Mouse (Mus musculus) heart, embryonic 13.5 days (tissue): ENCODE measurements around the gene Chrnb1. TPM values are rescaled to one million over a fixed set of nuclear protein-coding genes. Genes with fewer than 3 reads are reported as not detected.

Experiments
- ATAC-seq: fragments of 200-750 bp; cut with Nextera tagmentation; 2 replicates; pipeline ENCODE4 v1.8.0; 2017; ENCODE audit warnings: moderate TSS enrichment; ENCODE audit not compliant: insufficient number of reproducible peaks, low FRiP score, low TSS enrichment; ENCODE audit errors: extremely low read depth
- H3K27ac ChIP-seq: fragments of 300-500 bp; sonication (generic); replicated peaks from 2 replicates; pipeline ENCODE4 v1.5.1; 2015; ENCODE audit warnings: moderate library complexity, mild to moderate bottlenecking, inconsistent platforms
- H3K27me3 ChIP-seq: fragments of 300-500 bp; sonication (generic); replicated peaks from 2 replicates; pipeline ENCODE4 v1.6.1; 2015; ENCODE audit warnings: mild to moderate bottlenecking, inconsistent platforms
- H3K36me3 ChIP-seq: fragments of 300-500 bp; sonication (generic); 2 replicates; pipeline ENCODE4 v1.6.1; 2015; ENCODE audit warnings: mild to moderate bottlenecking, inconsistent platforms
- H3K4me1 ChIP-seq: fragments of 300-500 bp; sonication (generic); 2 replicates; pipeline ENCODE4 v1.6.1; 2015; ENCODE audit warnings: inconsistent platforms
- H3K4me2 ChIP-seq: fragments of 300-500 bp; sonication (generic); 2 replicates; pipeline ENCODE4 v1.6.1; 2015; ENCODE audit warnings: inconsistent platforms, mild to moderate bottlenecking, moderate library complexity
- H3K4me3 ChIP-seq: fragments of 300-500 bp; sonication (generic); 2 replicates; pipeline ENCODE4 v1.5.1; 2015; ENCODE audit warnings: moderate library complexity, mild to moderate bottlenecking, inconsistent platforms
- H3K9ac ChIP-seq: fragments of 300-500 bp; sonication (generic); 2 replicates; pipeline ENCODE4 v1.6.1; 2015; ENCODE audit warnings: inconsistent platforms, mild to moderate bottlenecking, moderate library complexity
- H3K9me3 ChIP-seq: fragments of 300-500 bp; sonication (generic); 2 replicates; pipeline ENCODE4 v1.6.1; 2016; ENCODE audit warnings: inconsistent platforms
- WGBS: fragments of 180-500 bp; shearing (Covaris S2); methylation state at CpG from one replicate; pipeline ENCODE4 v1.1.7; 2015; ENCODE audit warnings: mixed read lengths; 5-methylcytosine and 5-hydroxymethylcytosine counted together
- polyA plus RNA-seq: library from polyadenylated mRNA; unstranded; fragments of >200 nt; fragmentation: Nextera tagmentation; extraction: Ambion mirVana; gene quantifications from 2 replicates; pipeline ENCODE4 v1.2.1, GENCODE M21; 2015

Chrnb1 gene
- polyA plus RNA-seq, 1 experiment from 2014 or later: 7.9 TPM

GRCm38 (mm10) chr11:69823456-69823855, 27.7 kb upstream of the Chrnb1 start:
- no peak overlapping the region for H3K4me2 ChIP-seq
- no peaks in the 10 kb centered on the region; the same call in 1 of the 2 replicates for H3K27me3 ChIP-seq
- H3K4me1 ChIP-seq: no peaks in the 10 kb centered on the region
- no peak overlapping the region for H3K27ac ChIP-seq
- H3K4me3 ChIP-seq: no peak overlapping the region
- H3K9ac ChIP-seq: no peak overlapping the region
- ATAC-seq: no peak
- peaks cover 31% of the 10 kb centered on the region for H3K36me3 ChIP-seq
- no peaks in the 10 kb centered on the region for H3K9me3 ChIP-seq
- WGBS: 57% methylated on average over 2 of the region's 2 CpGs

- Histone ChIP-seq H3K4me3 (no peak within 1 kb of the TSS), H3K36me3 (peaks cover 18% of the 10 kb centered on the region), H3K9ac (no peak within 1 kb of the TSS), H3K27me3 (no peaks in the 10 kb centered on the region; the same call in 1 of the 2 replicates), H3K4me1 (no peaks in the 10 kb centered on the region), H3K4me2 (no peak within 1 kb of the TSS), H3K9me3 (0 out of 2 replicates have a peak, but pooled peaks cover 8% of the 10 kb centered on the region), H3K27ac (no peak within 1 kb of the TSS)
- 73% methylated on average over 3 of the region's 3 CpGs for WGBS
- ATAC-seq: no peak
These were observed 26.3 kb upstream of the Chrnb1 start, which contains the start of gene Spem1 for GRCm38 (mm10) chr11:69822080-69822479. Gene Spem1 (minus strand): TSS chr11:69822180.

- WGBS: 77% methylated on average over 8 of the region's 8 CpGs
- Histone ChIP-seq H3K9ac (no peak overlapping the region), H3K4me1 (no peaks in the 10 kb centered on the region), H3K4me2 (no peak overlapping the region), H3K27me3 (no peaks in the 10 kb centered on the region; the same call in 1 of the 2 replicates), H3K36me3 (no peaks in the 10 kb centered on the region), H3K9me3 (0 out of 2 replicates have a peak, but pooled peaks cover 8% of the 10 kb centered on the region), H3K27ac (no peak overlapping the region), H3K4me3 (no peak overlapping the region)
- no peak for ATAC-seq
These were observed 23.1 kb upstream of the Chrnb1 start for GRCm38 (mm10) chr11:69818871-69819270.

- Histone ChIP-seq H3K4me1 (no peaks in the 10 kb centered on the region), H3K9ac (no peak within 1 kb of the TSS), H3K27me3 (no peaks in the 10 kb centered on the region; the same call in 1 of the 2 replicates), H3K36me3 (no peaks in the 10 kb centered on the region), H3K27ac (no peak within 1 kb of the TSS), H3K4me3 (no peak within 1 kb of the TSS), H3K9me3 (0 out of 2 replicates have a peak, but pooled peaks cover 8% of the 10 kb centered on the region), H3K4me2 (no peak within 1 kb of the TSS)
- WGBS: 65% methylated on average over 2 of the region's 2 CpGs
- no peak for ATAC-seq
These were observed 22.6 kb upstream of the Chrnb1 start, which contains the start of gene Spem2 for GRCm38 (mm10) chr11:69818365-69818764. Gene Spem2 (minus strand): TSS chr11:69818465.

- no peaks in the 10 kb centered on the region for H3K4me1 ChIP-seq
- 0 out of 2 replicates have a peak, but pooled peaks cover 8% of the 10 kb centered on the region for H3K9me3 ChIP-seq
- H3K9ac ChIP-seq: no peak overlapping the region
- no peaks in the 10 kb centered on the region for H3K27me3 ChIP-seq
- H3K4me2 ChIP-seq: no peak overlapping the region
- 89% methylated on average over 12 of the region's 12 CpGs for WGBS
- H3K27ac ChIP-seq: no peak overlapping the region
- ATAC-seq: no peak
- H3K36me3 ChIP-seq: no peaks in the 10 kb centered on the region
- no peak overlapping the region for H3K4me3 ChIP-seq
These were observed 20.8 kb upstream of the Chrnb1 start for GRCm38 (mm10) chr11:69816520-69816919.

GRCm38 (mm10) chr11:69815155-69815554, 19.4 kb upstream of the Chrnb1 start, which contains the start of gene Gm39566:
Gene Gm39566 (minus strand): TSS chr11:69815298.
- Histone ChIP-seq H3K4me3 (no peak within 1 kb of the TSS), H3K9me3 (0 out of 2 replicates have a peak, but pooled peaks cover 8% of the 10 kb centered on the region), H3K9ac (no peak within 1 kb of the TSS), H3K27me3 (peaks cover 5% of the 10 kb centered on the region; the same call in 1 of the 2 replicates), H3K36me3 (no peaks in the 10 kb centered on the region), H3K27ac (no peak within 1 kb of the TSS), H3K4me1 (no peaks in the 10 kb centered on the region), H3K4me2 (no peak within 1 kb of the TSS)
- WGBS: 48% methylated on average over 10 of the region's 10 CpGs
- ATAC-seq: no peak

- no peak overlapping the region for H3K9ac ChIP-seq
- H3K4me3 ChIP-seq: no peak overlapping the region
- H3K27ac ChIP-seq: no peak overlapping the region
- H3K4me1 ChIP-seq: peaks cover 2% of the 10 kb centered on the region; the same call in 1 of the 2 replicates
- H3K36me3 ChIP-seq: no peaks in the 10 kb centered on the region
- ATAC-seq: no peak
- peaks cover 5% of the 10 kb centered on the region; the same call in 1 of the 2 replicates for H3K9me3 ChIP-seq
- no peak overlapping the region for H3K4me2 ChIP-seq
- peaks cover 31% of the 10 kb centered on the region for H3K27me3 ChIP-seq
These were observed 14.5 kb upstream of the Chrnb1 start for GRCm38 (mm10) chr11:69810280-69810679.

GRCm38 (mm10) chr11:69807641-69808040, 11.9 kb upstream of the Chrnb1 start:
- no peak for ATAC-seq

GRCm38 (mm10) chr11:69806378-69806777, 10.6 kb upstream of the Chrnb1 start:
- Histone ChIP-seq H3K9ac (no peak overlapping the region), H3K4me1 (peaks cover 40% of the 10 kb centered on the region), H3K4me3 (no peak overlapping the region), H3K4me2 (no peak overlapping the region), H3K27me3 (peaks cover 66% of the 10 kb centered on the region), H3K27ac (no peak overlapping the region), H3K9me3 (peaks cover 5% of the 10 kb centered on the region; the same call in 1 of the 2 replicates), H3K36me3 (no peaks in the 10 kb centered on the region)
- ATAC-seq: no peak
- WGBS: 72% methylated on average over 4 of the region's 4 CpGs

More at GRCm38 (mm10) chr11:69807641-69808040, 11.9 kb upstream of the Chrnb1 start:
- WGBS: 71% methylated on average over 2 of the region's 2 CpGs
- H3K4me2 ChIP-seq: no peak overlapping the region
- H3K9ac ChIP-seq: no peak overlapping the region
- peaks cover 54% of the 10 kb centered on the region for H3K27me3 ChIP-seq
- H3K27ac ChIP-seq: no peak overlapping the region
- H3K36me3 ChIP-seq: no peaks in the 10 kb centered on the region
- no peak overlapping the region for H3K4me3 ChIP-seq
- H3K9me3 ChIP-seq: peaks cover 5% of the 10 kb centered on the region; the same call in 1 of the 2 replicates
- H3K4me1 ChIP-seq: peaks cover 27% of the 10 kb centered on the region

GRCm38 (mm10) chr11:69804972-69805909, 9.5 kb upstream of the Chrnb1 start, which contains the start of gene Tmem102:
Gene Tmem102 (minus strand): TSS chr11:69805624.
- no peak for ATAC-seq
- H3K36me3 ChIP-seq: no peaks in the 10 kb centered on the region
- no peak within 1 kb of the TSS for H3K27ac ChIP-seq
- peak within 1 kb of the TSS; percentile 67 for H3K4me3 ChIP-seq
- peak within 1 kb of the TSS; percentile 82 for H3K4me2 ChIP-seq
- peaks cover 51% of the 10 kb centered on the region for H3K4me1 ChIP-seq
- peak within 1 kb of the TSS; percentile 65 for H3K9ac ChIP-seq
- peaks cover 70% of the 10 kb centered on the region for H3K27me3 ChIP-seq
- H3K9me3 ChIP-seq: peaks cover 5% of the 10 kb centered on the region; the same call in 1 of the 2 replicates
- 11% methylated on average over 29 of the region's 29 CpGs for WGBS

- H3K9me3 ChIP-seq: peaks cover 5% of the 10 kb centered on the region; the same call in 1 of the 2 replicates
- no peak overlapping the region for H3K27ac ChIP-seq
- peaks cover 73% of the 10 kb centered on the region for H3K27me3 ChIP-seq
- H3K36me3 ChIP-seq: no peaks in the 10 kb centered on the region
- peak overlapping the region; percentile 67 for H3K4me3 ChIP-seq
- WGBS: 7% methylated on average over 12 of the region's 12 CpGs
- no peak for ATAC-seq
- peak overlapping the region; percentile 82 for H3K4me2 ChIP-seq
- peaks cover 57% of the 10 kb centered on the region for H3K4me1 ChIP-seq
- peak overlapping the region; percentile 65; the same call in 1 of the 2 replicates for H3K9ac ChIP-seq
These were observed 8.9 kb upstream of the Chrnb1 start for GRCm38 (mm10) chr11:69804652-69804940.
